Mouse (Mus musculus) ovary, adult 10 weeks (tissue): ENCODE data around the gene Mrpl4. TPM values are rescaled to one million over a fixed set of nuclear protein-coding genes. Genes with fewer than 3 reads are reported as not detected.

Experiments
- polyA plus RNA-seq: library from polyadenylated mRNA; stranded (reverse); fragments of 350-450 nt; fragmentation: Illumina TruSeq; extraction: RNeasy Lipid Tissue Mini Kit (QIAGEN cat#74804); gene quantifications from one replicate; pipeline ENCODE4 v1.2.3, GENCODE M21; 2014

The Mrpl4 gene
- 0.63 TPM for polyA plus RNA-seq

GRCm38 (mm10) chr9:21002627-21003551, at the start of gene Mrpl4:
Gene Mrpl4, plus strand, starts transcription at chr9:21002738.

DNA sequence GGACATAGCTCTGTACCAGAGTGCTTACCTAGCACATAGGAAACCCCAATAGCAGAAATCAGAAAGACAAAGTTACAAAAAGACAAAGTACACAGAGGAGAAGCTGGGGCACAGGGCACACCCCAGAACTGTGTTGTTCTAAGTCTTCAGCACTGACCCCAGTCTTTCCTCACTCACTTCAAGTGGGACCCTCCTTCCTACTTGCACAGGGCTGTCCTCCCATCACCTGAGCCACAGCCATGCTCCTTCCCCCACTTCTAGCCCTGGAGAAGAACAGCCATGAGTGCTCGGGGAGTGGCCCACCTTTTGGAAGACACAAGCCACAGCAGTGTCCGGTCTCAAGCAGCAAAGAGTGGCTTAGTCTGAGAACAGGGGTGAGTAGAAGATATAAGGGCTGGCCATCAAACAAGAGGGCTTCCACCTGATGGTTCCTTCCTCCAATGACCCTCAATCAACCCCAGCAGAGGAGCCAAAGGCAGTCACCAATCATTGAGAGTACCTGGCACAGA, 43.1 kb upstream of the Mrpl4 start, which contains the start of gene Dnmt1:
Dnmt1 (minus strand) TSS at position 459 of the 509 bp plus-strand sequence.

DNA sequence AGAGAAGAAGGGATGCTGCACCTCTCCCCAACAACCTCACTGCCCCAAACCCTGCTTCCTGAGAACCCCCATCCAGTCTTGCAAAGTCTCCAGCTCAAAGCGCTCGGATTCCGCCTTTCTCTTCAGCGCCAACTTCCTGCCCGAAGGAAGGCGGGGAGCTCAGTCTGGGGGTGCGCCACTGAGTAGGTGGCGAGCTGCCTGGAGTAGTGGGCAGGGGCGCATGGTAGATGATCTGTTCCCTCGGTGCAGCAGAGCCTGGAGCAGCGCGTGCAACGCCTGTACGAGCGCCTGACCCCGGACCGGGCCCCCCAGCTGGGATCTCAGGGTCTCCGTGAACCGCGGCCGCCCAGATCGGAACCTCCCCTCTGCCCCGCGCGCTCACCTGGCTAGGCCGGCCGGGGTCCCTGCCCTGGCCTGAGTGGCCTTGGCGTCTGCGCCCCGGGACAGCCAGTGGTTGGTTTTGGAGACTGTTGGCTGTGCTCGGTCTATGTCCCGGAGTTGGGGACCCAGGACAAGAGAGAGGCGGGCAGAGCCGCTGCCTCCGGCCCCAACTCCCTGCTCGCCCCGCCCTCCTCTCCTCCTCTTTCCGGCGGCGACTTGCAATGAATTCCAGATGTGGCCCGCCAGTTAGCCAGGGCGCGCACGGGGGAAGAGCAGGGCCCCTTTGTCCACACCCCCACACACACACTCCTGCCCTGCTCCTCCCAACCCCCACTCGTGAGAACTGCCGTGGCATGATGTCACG, 26.1 kb upstream of the Mrpl4 start, which contains the start of gene S1pr2:
S1pr2 (minus strand) TSS at position 566 of the 745 bp plus-strand sequence.

DNA sequence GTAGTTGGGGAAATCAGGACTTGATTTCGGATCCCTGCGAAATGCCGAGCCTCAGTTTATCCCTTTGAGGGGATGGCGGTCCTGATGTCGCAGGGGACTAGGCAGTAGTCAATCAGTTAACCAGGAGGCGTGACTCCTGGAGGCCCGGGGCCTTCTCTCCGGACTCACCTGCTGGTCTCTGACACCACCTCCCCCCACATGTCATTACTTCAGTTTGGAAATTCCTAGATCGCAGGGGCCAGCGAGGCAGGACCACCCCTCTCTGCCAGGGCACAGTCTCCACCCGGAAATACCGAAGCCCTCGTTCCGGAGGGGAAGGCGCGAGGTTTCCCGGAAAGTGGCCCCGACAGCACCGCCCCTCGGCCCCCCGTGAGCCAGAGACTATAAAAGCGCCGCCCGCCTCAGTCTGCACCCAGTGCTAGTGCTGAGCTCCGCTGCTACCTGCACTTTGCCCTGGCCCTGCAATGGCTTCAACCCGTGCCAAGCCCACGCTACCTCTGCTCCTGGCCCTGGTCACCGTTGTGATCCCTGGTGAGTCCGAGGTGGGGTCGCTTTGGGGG, 13.1 kb downstream of the Mrpl4 start, which contains the start of gene Icam1:
Icam1 (plus strand) TSS at position 415 of the 560 bp plus-strand sequence.

DNA sequence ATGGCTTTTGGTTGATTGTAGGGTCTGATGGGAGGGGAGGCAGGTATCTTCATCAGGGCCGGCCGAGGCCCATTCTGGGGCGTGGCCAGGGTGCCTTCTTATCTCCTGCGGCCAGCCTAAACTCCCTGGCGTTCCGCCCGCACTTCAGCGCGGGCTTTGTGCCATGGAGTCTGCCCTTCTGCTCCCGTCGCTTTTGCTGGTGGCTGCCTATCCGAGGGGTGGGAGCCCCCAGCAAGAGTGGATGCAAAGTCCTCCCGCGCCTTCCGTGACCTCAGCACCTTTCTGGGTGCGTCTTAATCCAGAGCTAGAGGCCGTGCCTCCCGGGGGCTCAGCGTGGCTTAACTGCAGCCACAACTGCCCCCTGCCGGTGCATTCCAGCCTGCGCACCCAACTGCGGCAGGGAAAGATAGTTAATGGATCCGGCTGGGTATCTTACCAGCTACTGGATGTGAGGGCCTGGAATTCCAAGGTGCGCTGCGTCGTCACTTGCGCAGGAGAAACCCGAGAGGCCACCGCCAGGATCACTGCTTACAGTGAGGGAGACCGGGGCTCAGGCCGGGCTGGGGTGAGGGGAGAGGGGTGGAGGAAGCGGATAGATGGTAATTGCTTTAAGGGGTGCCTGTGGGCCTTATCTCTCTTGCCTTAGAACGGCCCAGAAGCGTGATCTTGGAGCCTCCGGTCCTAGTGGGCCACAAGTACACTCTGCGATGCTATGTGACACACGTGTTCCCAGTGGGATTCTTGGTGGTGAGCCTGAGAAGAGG, 26.9 kb downstream of the Mrpl4 start, which contains the start of gene Icam4:
Icam4 (plus strand) TSS at position 83 of the 764 bp plus-strand sequence.

GRCm38 (mm10) chr9:21031896-21032351, 29.4 kb downstream of the Mrpl4 start, which contains the start of gene Icam5:
Gene Icam5, plus strand, starts transcription at chr9:21032073.

Other genes with a start within 250 kb of the Mrpl4 start
- gene Col5a3, start 187.7 kb upstream of the Mrpl4 start, polyA plus RNA-seq, result not detected
- gene Rdh8, start 184.2 kb upstream of the Mrpl4 start, polyA plus RNA-seq, result not detected
- gene A230050P20Rik, start 134.1 kb upstream of the Mrpl4 start, polyA plus RNA-seq, result 2.5 TPM
- gene Angptl6, start 123.0 kb upstream of the Mrpl4 start, polyA plus RNA-seq, result not detected
- gene Ppan, start 114.6 kb upstream of the Mrpl4 start, polyA plus RNA-seq, result 0.40 TPM
- gene Eif3g, start 104.1 kb upstream of the Mrpl4 start, polyA plus RNA-seq, result 23.3 TPM
- gene Dnmt1, start 42.9 kb upstream of the Mrpl4 start, polyA plus RNA-seq, result 19.1 TPM
- 1.7 TPM for gene S1pr2, start 26.0 kb upstream of the Mrpl4 start, polyA plus RNA-seq
- 4.0 TPM for gene Icam1, start 13.2 kb downstream of the Mrpl4 start, polyA plus RNA-seq
- not detected for gene Icam4, start 26.6 kb downstream of the Mrpl4 start, polyA plus RNA-seq
- not detected for gene Icam5, start 29.3 kb downstream of the Mrpl4 start, polyA plus RNA-seq
- gene Zglp1, start 64.4 kb downstream of the Mrpl4 start, polyA plus RNA-seq, result not detected
- gene Gm49373, start 70.4 kb downstream of the Mrpl4 start, polyA plus RNA-seq, result not detected
- not detected for gene Fdx1l, start 70.9 kb downstream of the Mrpl4 start, polyA plus RNA-seq
- gene Gm38431, start 89.3 kb downstream of the Mrpl4 start, polyA plus RNA-seq, result 0.54 TPM
- 16.4 TPM for gene Raver1, start 89.3 kb downstream of the Mrpl4 start, polyA plus RNA-seq
- gene Tyk2, start 128.5 kb downstream of the Mrpl4 start, polyA plus RNA-seq, result 1.4 TPM
- 11.9 TPM for gene Cdc37, start 147.2 kb downstream of the Mrpl4 start, polyA plus RNA-seq
- gene Pde4a, start 163.0 kb downstream of the Mrpl4 start, polyA plus RNA-seq, result 0.60 TPM
- 9.5 TPM for gene Keap1, start 236.6 kb downstream of the Mrpl4 start, polyA plus RNA-seq
- not detected for gene S1pr5, start 245.7 kb downstream of the Mrpl4 start, polyA plus RNA-seq